Mouse (Mus musculus) liver, postnatal 0 days (tissue): ENCODE results near the gene Zup1.
"Not testable (repeated sequence)": the region's sequence is repeated elsewhere in the genome, so short reads cannot be mapped to it uniquely, and the experiment has no call there.

Experiments used
- CTCF ChIP-seq: sonication (generic); IDR thresholded peaks from 2 replicates; pipeline ENCODE4 v1.5.1; 2016; ENCODE audit warnings: antibody characterized with exemption, low read depth
- EP300 ChIP-seq: IDR thresholded peaks from 2 replicates; pipeline ENCODE4 v1.6.1; 2016; ENCODE audit warnings: antibody characterized with exemption, low read depth, mild to moderate bottlenecking

GRCm38 (mm10) chr10:33901520-33901919, 49.5 kb downstream of the Zup1 start:
- not testable (repeated sequence) for TF ChIP-seq CTCF, EP300
